Mouse (Mus musculus) heart, embryonic 13.5 days (tissue): ENCODE data around the gene Spen. TPM values are rescaled to one million over a fixed set of nuclear protein-coding genes. Genes with fewer than 3 reads are reported as not detected.
"Not testable (repeated sequence)": the region's sequence is repeated elsewhere in the genome, so short reads cannot be mapped to it uniquely, and the experiment has no call there.

Experiments used
- ATAC-seq: fragments of 200-750 bp; cut with Nextera tagmentation; 2 replicates; pipeline ENCODE4 v1.8.0; 2017; ENCODE audit warnings: moderate TSS enrichment; ENCODE audit not compliant: insufficient number of reproducible peaks, low FRiP score, low TSS enrichment; ENCODE audit errors: extremely low read depth
- H3K27ac ChIP-seq: fragments of 300-500 bp; sonication (generic); replicated peaks from 2 replicates; pipeline ENCODE4 v1.5.1; 2015; ENCODE audit warnings: moderate library complexity, mild to moderate bottlenecking, inconsistent platforms
- H3K27me3 ChIP-seq: fragments of 300-500 bp; sonication (generic); replicated peaks from 2 replicates; pipeline ENCODE4 v1.6.1; 2015; ENCODE audit warnings: mild to moderate bottlenecking, inconsistent platforms
- H3K36me3 ChIP-seq: fragments of 300-500 bp; sonication (generic); 2 replicates; pipeline ENCODE4 v1.6.1; 2015; ENCODE audit warnings: mild to moderate bottlenecking, inconsistent platforms
- H3K4me1 ChIP-seq: fragments of 300-500 bp; sonication (generic); 2 replicates; pipeline ENCODE4 v1.6.1; 2015; ENCODE audit warnings: inconsistent platforms
- H3K4me2 ChIP-seq: fragments of 300-500 bp; sonication (generic); 2 replicates; pipeline ENCODE4 v1.6.1; 2015; ENCODE audit warnings: inconsistent platforms, mild to moderate bottlenecking, moderate library complexity
- H3K4me3 ChIP-seq: fragments of 300-500 bp; sonication (generic); 2 replicates; pipeline ENCODE4 v1.5.1; 2015; ENCODE audit warnings: moderate library complexity, mild to moderate bottlenecking, inconsistent platforms
- H3K9ac ChIP-seq: fragments of 300-500 bp; sonication (generic); 2 replicates; pipeline ENCODE4 v1.6.1; 2015; ENCODE audit warnings: inconsistent platforms, mild to moderate bottlenecking, moderate library complexity
- H3K9me3 ChIP-seq: fragments of 300-500 bp; sonication (generic); 2 replicates; pipeline ENCODE4 v1.6.1; 2016; ENCODE audit warnings: inconsistent platforms
- WGBS: fragments of 180-500 bp; shearing (Covaris S2); methylation state at CpG from one replicate; pipeline ENCODE4 v1.1.7; 2015; ENCODE audit warnings: mixed read lengths; 5-methylcytosine and 5-hydroxymethylcytosine counted together
- polyA plus RNA-seq: library from polyadenylated mRNA; unstranded; fragments of >200 nt; fragmentation: Nextera tagmentation; extraction: Ambion mirVana; gene quantifications from 2 replicates; pipeline ENCODE4 v1.2.1, GENCODE M21; 2015

The Spen gene
- polyA plus RNA-seq, 1 experiment from 2014 or later = 6.6 TPM

DNA sequence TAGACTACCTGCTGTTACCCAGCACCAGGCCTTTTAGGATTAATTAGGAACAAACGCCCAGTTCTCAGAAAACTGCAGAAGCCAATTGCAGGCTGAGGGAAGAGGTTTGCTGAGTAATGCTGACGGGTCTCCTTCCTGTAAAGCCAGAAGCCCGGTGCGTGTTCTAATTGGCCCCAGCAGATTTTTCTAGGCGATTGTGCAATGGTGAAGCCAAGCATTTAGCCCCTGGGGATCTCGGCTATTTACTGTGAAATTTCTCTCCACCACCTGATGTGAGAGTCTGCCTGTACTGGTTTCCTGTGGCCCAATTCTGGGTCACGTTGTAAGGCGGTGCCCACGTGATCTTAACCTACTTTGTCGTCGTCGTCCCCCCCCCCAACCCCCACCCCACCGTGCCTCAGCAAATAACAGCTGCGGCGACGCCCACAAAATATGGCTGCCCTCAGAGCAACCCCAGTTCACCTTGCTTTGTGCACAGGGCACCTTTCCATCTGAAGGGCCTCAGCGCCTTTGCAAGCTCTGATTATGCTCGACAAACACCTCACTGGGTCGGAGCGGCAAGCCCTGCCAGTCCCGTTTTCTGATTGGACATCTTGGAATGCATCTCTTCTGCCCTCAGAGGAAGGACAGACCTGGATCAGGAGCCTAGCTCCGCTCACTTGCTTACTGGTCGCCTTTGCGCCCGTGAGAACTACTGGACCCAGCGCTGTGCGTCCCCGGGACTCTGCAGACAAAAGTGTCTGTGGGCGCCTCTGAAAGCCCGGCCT, 20.9 kb upstream of the Spen start:
- Histone ChIP-seq H3K4me2 (peak overlapping the region; percentile 88), H3K36me3 (no peaks in the 10 kb centered on the region), H3K9me3 (no peaks in the 10 kb centered on the region), H3K27ac (peak overlapping the region; percentile 97), H3K4me3 (peak overlapping the region; percentile 52), H3K4me1 (peaks cover 21% of the 10 kb centered on the region), H3K9ac (peak overlapping the region; percentile 80), H3K27me3 (no peaks in the 10 kb centered on the region)
- peak; percentile 64 for ATAC-seq
- under 1% methylated on average over 30 of the region's 30 CpGs for WGBS

DNA sequence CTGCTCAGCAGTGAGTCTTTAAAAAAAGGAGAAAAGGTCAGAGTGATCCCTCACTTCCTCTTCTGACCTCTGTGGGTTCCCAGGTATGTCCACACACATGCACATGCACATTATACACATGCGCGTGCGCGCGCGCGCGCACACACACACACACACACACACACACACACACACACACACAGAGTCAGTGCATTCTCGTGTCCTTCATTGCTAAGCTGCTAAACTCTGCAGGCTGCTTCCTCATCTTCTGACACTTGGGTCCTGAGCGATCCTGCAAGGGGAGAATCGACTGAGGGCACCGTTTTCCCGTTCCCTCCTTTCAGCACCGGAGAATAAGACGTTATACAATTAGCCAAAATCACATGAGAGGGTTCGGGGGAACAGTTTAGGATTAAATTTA, 20.3 kb upstream of the Spen start:
- H3K4me3 ChIP-seq = peak overlapping the region; percentile 52
- H3K4me1 ChIP-seq = peaks cover 21% of the 10 kb centered on the region
- H3K36me3 ChIP-seq = no peaks in the 10 kb centered on the region
- 17% methylated on average over 16 of the region's 16 CpGs for WGBS
- H3K9me3 ChIP-seq = no peaks in the 10 kb centered on the region
- H3K27ac ChIP-seq = peak overlapping the region; percentile 97
- H3K27me3 ChIP-seq = no peaks in the 10 kb centered on the region
- peak overlapping the region; percentile 88 for H3K4me2 ChIP-seq
- peak overlapping the region; percentile 80 for H3K9ac ChIP-seq
- no peak for ATAC-seq

DNA sequence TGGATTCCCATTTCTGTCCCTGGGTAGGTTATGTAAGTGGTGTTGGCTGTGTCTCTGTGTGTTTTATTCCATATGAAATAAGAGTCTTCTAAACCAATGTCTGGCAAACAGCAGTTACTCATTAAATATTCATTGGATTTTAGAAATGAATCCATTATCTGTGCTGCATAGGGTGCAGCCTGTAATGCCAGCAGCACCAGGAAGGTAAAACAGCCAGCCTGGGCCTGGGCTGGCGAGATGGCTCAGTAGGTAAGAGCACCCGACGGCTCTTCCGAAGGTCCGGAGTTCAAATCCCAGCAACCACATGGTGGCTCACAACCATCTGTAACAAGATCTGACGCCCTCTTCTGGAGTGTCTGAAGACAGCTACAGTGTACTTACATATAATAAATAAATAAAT, 17.8 kb upstream of the Spen start:
- H3K36me3 ChIP-seq, H3K9me3 ChIP-seq, H3K27ac ChIP-seq, H3K4me3 ChIP-seq, H3K27me3 ChIP-seq, H3K4me2 ChIP-seq, ATAC-seq, H3K9ac ChIP-seq: not testable (repeated sequence)
- H3K4me1 ChIP-seq = peaks cover 19% of the 10 kb centered on the region
- 83% methylated on average over 6 of the region's 6 CpGs for WGBS

DNA sequence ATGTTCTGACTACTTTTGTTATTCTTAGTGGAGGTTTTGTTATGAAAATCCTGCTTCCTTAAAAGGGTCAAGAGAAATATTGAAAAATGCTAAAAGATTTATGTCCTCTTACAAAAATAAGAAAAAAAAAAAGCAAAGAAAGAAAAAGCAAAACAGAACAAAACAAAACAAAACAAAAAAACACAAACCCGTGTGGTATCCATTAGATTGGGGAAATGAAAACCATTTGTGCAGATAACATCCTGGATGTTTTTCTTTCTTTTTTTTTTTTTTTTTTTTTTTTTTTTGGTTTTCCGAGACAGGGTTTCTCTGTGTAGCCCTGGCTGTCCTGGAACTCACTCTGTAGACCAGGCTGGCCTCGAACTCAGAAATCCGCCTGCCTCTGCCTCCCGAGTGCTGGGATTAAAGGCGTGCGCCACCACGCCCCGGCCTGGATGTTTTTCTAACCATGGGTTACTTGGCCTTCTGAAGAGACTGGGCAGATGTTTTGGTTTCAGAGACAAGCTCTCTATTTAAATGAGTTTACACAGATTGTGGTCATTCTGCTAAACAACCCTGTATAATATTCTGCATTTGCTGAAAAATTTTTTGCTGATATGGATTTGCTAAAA, 16.0 kb upstream of the Spen start:
- ATAC-seq, H3K36me3 ChIP-seq, H3K27me3 ChIP-seq, H3K9ac ChIP-seq, H3K27ac ChIP-seq, H3K4me2 ChIP-seq, H3K9me3 ChIP-seq, H3K4me3 ChIP-seq: not testable (repeated sequence)
- H3K4me1 ChIP-seq = peaks cover 19% of the 10 kb centered on the region
- 89% methylated on average over 8 of the region's 9 CpGs for WGBS

DNA sequence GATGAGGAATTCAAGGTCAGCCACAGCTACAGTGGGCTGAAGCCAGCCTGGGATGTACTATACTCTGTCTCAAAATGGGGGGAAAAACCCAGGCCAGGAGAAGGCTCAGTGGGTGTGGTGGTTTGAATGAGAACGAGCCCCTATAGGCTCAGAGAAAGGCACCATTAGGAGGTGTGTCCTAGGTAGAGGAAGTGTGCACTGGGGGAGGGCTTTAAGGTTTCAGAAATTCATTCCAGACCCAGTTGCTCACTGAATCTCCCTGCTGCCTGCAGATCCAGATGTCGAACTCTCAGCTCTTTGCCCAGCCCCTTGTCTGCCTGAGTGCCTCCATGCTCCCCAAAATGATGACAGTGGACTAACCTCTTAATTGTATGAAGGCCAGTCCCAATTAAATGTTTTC, 14.1 kb upstream of the Spen start:
- no peaks in the 10 kb centered on the region for H3K27me3 ChIP-seq
- H3K27ac ChIP-seq = no peak overlapping the region
- H3K4me3 ChIP-seq = no peak overlapping the region
- H3K9me3 ChIP-seq = no peaks in the 10 kb centered on the region
- H3K9ac ChIP-seq = no peak overlapping the region
- WGBS = 34% methylated on average over 2 of the region's 2 CpGs
- no peak for ATAC-seq
- H3K4me2 ChIP-seq = no peak overlapping the region
- H3K36me3 ChIP-seq = no peaks in the 10 kb centered on the region
- H3K4me1 ChIP-seq = peaks cover 8% of the 10 kb centered on the region

DNA sequence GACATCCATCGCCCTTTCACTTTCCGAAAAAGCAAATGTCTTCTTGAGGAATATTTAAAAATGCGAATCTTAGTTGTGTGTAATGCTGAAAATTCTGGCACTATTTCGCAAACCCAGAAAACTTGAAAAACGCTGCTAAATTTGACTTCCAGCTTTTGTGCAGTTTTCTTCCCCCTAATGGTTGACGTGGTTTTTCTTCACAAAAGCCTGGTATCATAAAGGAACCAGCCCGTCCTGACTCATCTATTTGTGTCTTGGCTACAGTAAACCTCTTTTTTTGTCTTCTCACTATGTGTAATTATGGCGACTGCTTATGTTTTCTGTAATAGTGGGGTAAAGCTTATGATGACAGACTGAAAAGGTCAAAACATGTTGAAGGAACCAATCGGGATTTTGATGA, 8.9 kb upstream of the Spen start:
- Histone ChIP-seq H3K4me3 (peak overlapping the region; percentile 76), H3K27ac (peak overlapping the region; percentile 100), H3K36me3 (no peaks in the 10 kb centered on the region), H3K9ac (peak overlapping the region; percentile 98), H3K9me3 (no peaks in the 10 kb centered on the region), H3K27me3 (no peaks in the 10 kb centered on the region), H3K4me2 (peak overlapping the region; percentile 97), H3K4me1 (peaks cover 15% of the 10 kb centered on the region)
- no peak for ATAC-seq
- 21% methylated on average over 9 of the region's 9 CpGs for WGBS

DNA sequence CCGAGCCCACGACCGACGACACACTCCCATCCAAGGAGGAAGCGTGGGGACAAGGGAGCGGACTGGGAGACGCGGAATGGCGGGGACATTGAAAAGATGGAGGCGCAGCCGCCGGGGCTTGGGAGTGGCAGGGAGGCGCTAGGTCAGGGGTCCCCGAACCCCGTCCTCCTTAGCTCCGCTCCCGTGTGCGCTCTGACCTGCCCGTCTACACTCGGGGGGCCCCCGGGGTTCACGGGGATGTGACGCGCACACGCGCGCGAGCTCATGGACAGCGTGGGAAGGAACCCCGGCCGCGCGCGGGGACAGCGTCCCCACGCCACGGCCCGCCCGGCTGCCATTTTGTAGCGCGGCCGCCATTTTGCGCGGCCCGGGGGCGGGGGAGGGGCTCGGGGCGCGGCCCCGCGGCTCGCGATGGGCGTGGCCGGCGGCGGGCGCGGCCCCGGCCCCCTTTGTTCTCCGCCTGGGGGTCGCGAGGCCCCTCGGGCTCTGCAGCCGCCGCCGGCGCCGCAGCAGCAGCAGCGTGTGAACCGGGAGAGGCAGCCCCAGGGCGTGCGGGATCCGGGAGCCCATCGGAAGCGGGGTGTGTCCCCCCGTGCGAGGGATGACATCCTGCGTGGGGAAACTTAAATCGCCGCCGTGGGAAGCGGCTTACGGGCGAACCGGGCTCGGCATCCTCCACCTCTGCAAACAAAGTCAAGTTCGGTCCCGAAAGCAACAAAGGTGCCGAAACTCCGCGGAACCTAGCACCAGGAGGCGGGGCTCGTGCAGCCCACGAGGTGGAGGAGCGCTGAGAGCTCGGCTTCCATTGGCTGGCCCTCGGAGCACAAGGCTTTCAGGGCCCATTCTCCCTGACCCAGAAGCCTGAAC, 8.2 kb upstream of the Spen start:
- Histone ChIP-seq H3K36me3 (no peaks in the 10 kb centered on the region), H3K4me1 (peaks cover 18% of the 10 kb centered on the region), H3K9me3 (no peaks in the 10 kb centered on the region), H3K4me2 (peak overlapping the region; percentile 97), H3K4me3 (peak overlapping the region; percentile 76), H3K27me3 (no peaks in the 10 kb centered on the region), H3K27ac (peak overlapping the region; percentile 100), H3K9ac (peak overlapping the region; percentile 98)
- ATAC-seq = peak; percentile 72
- WGBS = under 1% methylated on average over 98 of the region's 98 CpGs

DNA sequence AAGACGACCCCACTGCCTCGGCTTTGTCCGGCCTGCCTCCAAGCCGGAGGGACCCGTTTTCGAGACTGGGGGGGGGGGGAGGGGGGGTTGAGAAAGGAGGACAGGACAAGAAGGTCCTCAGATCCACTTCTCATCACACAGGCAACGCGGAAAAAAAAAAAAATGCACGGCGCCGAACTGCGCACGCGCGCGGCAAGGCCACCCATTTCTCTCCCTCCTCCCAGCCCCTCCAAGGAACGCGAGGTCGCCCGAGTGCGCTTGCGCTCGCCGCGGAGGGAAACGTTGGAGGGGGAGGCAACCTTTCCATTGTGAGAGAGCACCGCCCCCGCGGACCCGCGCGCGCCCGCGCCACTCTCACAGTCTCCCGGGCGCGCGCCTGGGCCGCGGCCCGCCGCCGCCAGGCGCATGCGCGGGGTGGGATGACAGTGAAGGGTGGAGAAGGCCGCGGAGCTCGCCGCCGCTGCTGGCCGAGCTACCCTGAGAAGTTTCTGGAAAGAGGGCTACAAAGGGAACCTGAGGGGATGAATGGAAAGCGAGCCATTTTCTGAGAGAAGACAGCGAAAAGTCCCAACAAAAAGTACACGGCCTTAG, 7.4 kb upstream of the Spen start:
- no peaks in the 10 kb centered on the region for H3K9me3 ChIP-seq
- H3K36me3 ChIP-seq = no peaks in the 10 kb centered on the region
- no peaks in the 10 kb centered on the region for H3K27me3 ChIP-seq
- H3K4me3 ChIP-seq = peak overlapping the region; percentile 76
- WGBS = under 1% methylated on average over 54 of the region's 56 CpGs
- peaks cover 21% of the 10 kb centered on the region for H3K4me1 ChIP-seq
- peak overlapping the region; percentile 97 for H3K4me2 ChIP-seq
- ATAC-seq = peak; percentile 74
- H3K27ac ChIP-seq = peak overlapping the region; percentile 100
- H3K9ac ChIP-seq = peak overlapping the region; percentile 98

DNA sequence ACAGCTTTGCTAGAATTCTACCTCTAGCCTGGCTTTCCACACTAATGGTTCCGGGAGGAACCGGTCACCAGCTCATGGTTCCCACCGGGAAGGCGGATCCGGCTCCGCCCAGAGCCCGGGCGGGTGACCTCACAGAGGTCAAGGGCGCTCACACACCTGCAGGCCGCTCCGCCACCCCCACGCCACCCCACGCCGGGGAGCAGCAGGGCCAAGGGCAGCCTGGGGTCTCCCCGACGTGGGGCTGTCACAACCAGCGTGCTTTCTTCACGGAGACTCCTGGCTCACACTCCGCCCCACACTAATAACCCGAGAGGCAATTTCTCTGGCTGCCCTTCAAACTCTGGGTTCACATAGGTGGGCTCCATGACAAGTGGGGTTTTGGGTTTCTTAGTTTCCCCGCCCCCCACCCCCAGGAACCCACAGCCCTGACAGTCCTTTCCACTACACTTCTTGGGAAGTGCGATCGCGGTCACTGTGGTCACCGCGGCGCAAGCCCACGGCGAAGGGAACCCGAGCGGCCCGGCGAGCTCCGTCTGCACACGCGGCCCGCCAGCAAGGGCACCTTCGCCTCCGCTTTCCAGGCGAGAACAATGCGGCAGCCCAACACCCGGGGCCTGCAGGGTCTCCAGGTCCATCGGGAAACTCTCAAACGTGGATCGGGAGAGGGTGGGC, 6.8 kb upstream of the Spen start:
- under 1% methylated on average over 45 of the region's 45 CpGs for WGBS
- H3K4me2 ChIP-seq = peak overlapping the region; percentile 97
- no peaks in the 10 kb centered on the region for H3K27me3 ChIP-seq

DNA sequence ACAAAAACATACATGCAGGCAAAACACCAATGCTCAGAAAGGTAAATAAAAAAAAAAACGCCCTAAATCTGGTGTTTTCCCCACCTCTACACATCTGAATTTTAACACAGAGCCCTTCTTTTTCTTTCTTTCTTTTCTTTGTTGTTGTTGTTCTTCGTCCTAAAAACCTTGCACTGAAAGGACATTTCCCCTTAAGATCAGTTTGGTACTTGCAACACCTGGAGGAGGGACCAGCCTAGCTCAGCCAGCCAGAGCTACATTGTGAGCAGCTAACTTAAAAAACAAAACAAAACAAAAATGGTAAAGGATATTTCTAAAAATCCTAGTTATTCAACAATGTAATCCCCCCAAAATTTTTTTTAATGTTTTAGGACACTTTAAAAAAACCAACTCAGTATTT, 6.1 kb upstream of the Spen start:
- Histone ChIP-seq H3K27ac (peak overlapping the region; percentile 100), H3K4me2 (peak overlapping the region; percentile 97), H3K36me3 (no peaks in the 10 kb centered on the region), H3K4me1 (peaks cover 26% of the 10 kb centered on the region), H3K9ac (peak overlapping the region; percentile 95), H3K4me3 (peak overlapping the region; percentile 76), H3K27me3 (no peaks in the 10 kb centered on the region), H3K9me3 (no peaks in the 10 kb centered on the region)
- WGBS = 48% methylated on average over 2 of the region's 2 CpGs
- no peak for ATAC-seq

More for the DNA sequence above, 6.8 kb upstream of the Spen start:
- Histone ChIP-seq H3K4me1 (peaks cover 21% of the 10 kb centered on the region), H3K36me3 (no peaks in the 10 kb centered on the region), H3K27ac (peak overlapping the region; percentile 100), H3K4me3 (peak overlapping the region; percentile 76), H3K9ac (peak overlapping the region; percentile 95), H3K9me3 (no peaks in the 10 kb centered on the region)
- ATAC-seq = peak; percentile 41
